Mouse (Mus musculus) ES-Bruce4 (cell line): ENCODE data around the gene Pde4d. TPM values are rescaled to one million over a fixed set of nuclear protein-coding genes. Genes with fewer than 3 reads are reported as not detected.

ENCODE experiments used
- H3K27ac ChIP-seq: 2 replicates; pipeline ENCODE4 v1.5.1; 2012; ENCODE audit warnings: low read length, inconsistent platforms; ENCODE audit not compliant: insufficient read depth
- H3K27me3 ChIP-seq: 2 replicates; pipeline ENCODE4 v1.6.1; 2012; ENCODE audit warnings: mild to moderate bottlenecking, low read length, inconsistent platforms; ENCODE audit not compliant: control insufficient read depth, poor library complexity, insufficient read depth, severe bottlenecking
- H3K36me3 ChIP-seq: 2 replicates; pipeline ENCODE4 v1.6.1; 2012; ENCODE audit warnings: inconsistent platforms, mild to moderate bottlenecking, low read length, moderate library complexity; ENCODE audit not compliant: control insufficient read depth, poor library complexity, insufficient read depth, severe bottlenecking
- H3K4me1 ChIP-seq: one replicate; pipeline ENCODE4 v1.8.1; 2011; ENCODE audit warnings: low read length; ENCODE audit not compliant: control insufficient read depth, insufficient read depth
- H3K4me3 ChIP-seq: 2 replicates; pipeline ENCODE4 v1.5.1; 2011; ENCODE audit warnings: low read depth, mild to moderate bottlenecking, low read length
- H3K9ac ChIP-seq: 2 replicates; pipeline ENCODE4 v1.6.1; 2012; ENCODE audit warnings: low read depth, mild to moderate bottlenecking, inconsistent platforms; ENCODE audit not compliant: poor library complexity, severe bottlenecking
- H3K9me3 ChIP-seq: replicated peaks from 2 replicates; pipeline ENCODE4 v1.6.1; 2012; ENCODE audit warnings: mild to moderate bottlenecking, low read length, inconsistent platforms; ENCODE audit not compliant: control insufficient read depth, poor library complexity, insufficient read depth, severe bottlenecking
- CTCF ChIP-seq: IDR thresholded peaks from one replicate; pipeline ENCODE4 v1.8.1; 2011; ENCODE audit warnings: low read depth, low read length
- EP300 ChIP-seq: IDR thresholded peaks from 2 replicates; pipeline ENCODE4 v1.6.1; 2011; ENCODE audit warnings: low read depth, low read length; ENCODE audit not compliant: insufficient read depth
- POLR2A ChIP-seq: IDR thresholded peaks from one replicate; pipeline ENCODE4 v1.8.1; 2011; ENCODE audit warnings: low read length; ENCODE audit not compliant: insufficient read depth
- polyA plus RNA-seq: library from polyadenylated mRNA; stranded (reverse); fragments of >200 nt; gene quantifications from 2 replicates; pipeline ENCODE4 v1.2.4, GENCODE M21; 2011; ENCODE audit warnings: low read depth; ENCODE audit not compliant: missing spikeins, insufficient read depth, insufficient read length

Pde4d gene
- polyA plus RNA-seq, 1 experiment = 5.0 TPM

GRCm38 (mm10) chr13:109577901-109578300 lies 1128.2 kb downstream of the Pde4d start:
- Histone ChIP-seq H3K9ac (no peak overlapping the region), H3K9me3 (no peaks in the 10 kb centered on the region), H3K4me1 (no peaks in the 10 kb centered on the region), H3K36me3 (no peaks in the 10 kb centered on the region), H3K4me3 (no peak overlapping the region), H3K27me3 (no peaks in the 10 kb centered on the region), H3K27ac (no peak overlapping the region)
- TF ChIP-seq POLR2A (no peak), CTCF (no peak), EP300 (no peak)

- TF ChIP-seq CTCF = no peak
- TF ChIP-seq EP300 = no peak
- no peak for TF ChIP-seq POLR2A
Observed at GRCm38 (mm10) chr13:109581284-109582070, 1131.7 kb downstream of the Pde4d start.

GRCm38 (mm10) chr13:109590048-109590447 lies 1140.3 kb downstream of the Pde4d start:
- Histone ChIP-seq H3K4me1 (no peaks in the 10 kb centered on the region), H3K9ac (no peak overlapping the region)
- TF ChIP-seq CTCF (no peak), EP300 (no peak), POLR2A (no peak)

More at GRCm38 (mm10) chr13:109581284-109582070, 1131.7 kb downstream of the Pde4d start:
- Histone ChIP-seq H3K4me1 (no peaks in the 10 kb centered on the region), H3K4me3 (no peak overlapping the region), H3K9ac (no peak overlapping the region), H3K27ac (no peak overlapping the region), H3K9me3 (no peaks in the 10 kb centered on the region), H3K36me3 (no peaks in the 10 kb centered on the region), H3K27me3 (no peaks in the 10 kb centered on the region)

GRCm38 (mm10) chr13:109592192-109592797 lies 1142.5 kb downstream of the Pde4d start:
- no peak overlapping the region for H3K27ac ChIP-seq
- no peak overlapping the region for H3K4me3 ChIP-seq
- H3K36me3 ChIP-seq = no peaks in the 10 kb centered on the region
- TF ChIP-seq EP300 = no peak
- TF ChIP-seq CTCF = no peak
- TF ChIP-seq POLR2A = no peak
- no peak overlapping the region for H3K9ac ChIP-seq
- H3K4me1 ChIP-seq = no peaks in the 10 kb centered on the region
- H3K27me3 ChIP-seq = no peaks in the 10 kb centered on the region
- no peaks in the 10 kb centered on the region for H3K9me3 ChIP-seq

More at GRCm38 (mm10) chr13:109590048-109590447, 1140.3 kb downstream of the Pde4d start:
- Histone ChIP-seq H3K9me3 (no peaks in the 10 kb centered on the region), H3K4me3 (no peak overlapping the region), H3K36me3 (no peaks in the 10 kb centered on the region), H3K27me3 (no peaks in the 10 kb centered on the region), H3K27ac (no peak overlapping the region)

GRCm38 (mm10) chr13:109599711-109600110 lies 1150.0 kb downstream of the Pde4d start:
- Histone ChIP-seq H3K9me3 (no peaks in the 10 kb centered on the region), H3K9ac (no peak overlapping the region), H3K27me3 (no peaks in the 10 kb centered on the region), H3K4me1 (peaks cover 2% of the 10 kb centered on the region), H3K27ac (no peak overlapping the region), H3K36me3 (no peaks in the 10 kb centered on the region), H3K4me3 (no peak overlapping the region)
- TF ChIP-seq EP300 = peak; percentile 98
- TF ChIP-seq CTCF = no peak

GRCm38 (mm10) chr13:109604017-109604416 lies 1154.3 kb downstream of the Pde4d start:
- peaks cover 2% of the 10 kb centered on the region for H3K4me1 ChIP-seq
- H3K27ac ChIP-seq = no peak overlapping the region
- H3K36me3 ChIP-seq = no peaks in the 10 kb centered on the region
- no peak overlapping the region for H3K4me3 ChIP-seq
- no peaks in the 10 kb centered on the region for H3K27me3 ChIP-seq
- H3K9me3 ChIP-seq = no peaks in the 10 kb centered on the region
- no peak overlapping the region for H3K9ac ChIP-seq
- no peak for TF ChIP-seq POLR2A
- TF ChIP-seq CTCF = no peak
- no peak for TF ChIP-seq EP300
